26 mouse cellular contexts compared by ENCODE assay signal in genomic region chr3:88384364-88384763, GRCm38 (mm10). TPM values are rescaled to one million over a fixed set of nuclear protein-coding genes. Genes with fewer than 3 reads are reported as not detected.
"Had no signal": no experiment of that assay in that cellular context is flagged by ENCODE, and none has a peak within 500 bp of the region (broad histone marks: within the 10 kb centered on the region; RNA-seq: fewer than 3 reads in every experiment).

Gene Bglap, minus strand, starts transcription at chr3:88384464.

- H3K27me3 ChIP-seq: lung, embryonic 15.5 days; midbrain, embryonic 13.5 days; midbrain, embryonic 15.5 days; neural tube, embryonic 13.5 days; neural tube, embryonic 15.5 days had no signal

- DNase-seq: lung, adult 2 months; lung, postnatal 14 days; lung, postnatal 36 days; retina, postnatal 1 day; right cerebral cortex, adult 18-20 months; right cerebral cortex, postnatal 25 days; right cerebral cortex, postnatal 4 days; spleen, adult 18-20 months; thymus, adult 18-20 months; thymus, postnatal 14 days; thymus, postnatal 4 days had no signal

- H3K4me3 ChIP-seq: lung, embryonic 15.5 days; megakaryocyte, embryonic 14.5 days; midbrain, embryonic 13.5 days; midbrain, embryonic 15.5 days; myocyte; neural tube, embryonic 13.5 days; neural tube, embryonic 15.5 days had no signal

- H3K36me3 ChIP-seq: lung, embryonic 15.5 days; midbrain, embryonic 13.5 days; midbrain, embryonic 15.5 days; neural tube, embryonic 13.5 days; neural tube, embryonic 15.5 days had no signal

- H3K9ac ChIP-seq: lung, embryonic 15.5 days; midbrain, embryonic 13.5 days; midbrain, embryonic 15.5 days; neural tube, embryonic 13.5 days; neural tube, embryonic 15.5 days had no signal

- H3K4me1 ChIP-seq: lung, embryonic 15.5 days; midbrain, embryonic 15.5 days had no signal

- H3K27ac ChIP-seq: lung, embryonic 15.5 days; macrophage; midbrain, embryonic 13.5 days; midbrain, embryonic 15.5 days; neural tube, embryonic 13.5 days; neural tube, embryonic 15.5 days had no signal

- ATAC-seq: lung, postnatal 0 days; midbrain, embryonic 13.5 days; midbrain, embryonic 15.5 days had no signal

- H3K4me2 ChIP-seq: lung, embryonic 15.5 days; midbrain, embryonic 11.5 days; midbrain, embryonic 13.5 days; midbrain, embryonic 15.5 days; neural tube, embryonic 13.5 days; neural tube, embryonic 15.5 days had no signal

- H3K9me3 ChIP-seq: lung, embryonic 15.5 days; megakaryocyte, embryonic 14.5 days; midbrain, embryonic 13.5 days; midbrain, embryonic 15.5 days; neural tube, embryonic 13.5 days; neural tube, embryonic 15.5 days had no signal

RNA-seq across cellular contexts. Expression of gene Bglap, which starts in this region (rescaled TPM):
- polyA plus RNA-seq: lung, adult 2 months; lung, embryonic 15.5 days; lung, postnatal 0 days; macrophage; midbrain, embryonic 13.5 days; midbrain, postnatal 0 days; neural tube, embryonic 11.5 days; neural tube, embryonic 13.5 days; neural tube, embryonic 15.5 days; small intestine, adult 2 months; stomach, embryonic 14.5 days; stomach, embryonic 16.5 days had no signal
